Mouse (Mus musculus) stomach, embryonic 14.5 days (tissue): ENCODE measurements around the gene Cfdp1. TPM values are rescaled to one million over a fixed set of nuclear protein-coding genes. Genes with fewer than 3 reads are reported as not detected.
A peak's percentile ranks its signal among the peaks of the same experiment; 100 is the strongest.

Source experiments
- ATAC-seq: fragments of 200-750 bp; cut with Nextera tagmentation; 2 replicates; pipeline ENCODE4 v1.8.0; 2017; ENCODE audit warnings: low read depth, moderate TSS enrichment; ENCODE audit not compliant: insufficient number of reproducible peaks, insufficient read depth, low FRiP score
- H3K27ac ChIP-seq: fragments of 300-500 bp; sonication (generic); 2 replicates; pipeline ENCODE4 v1.5.1; 2014; ENCODE audit warnings: mild to moderate bottlenecking, low read length, moderate library complexity, mixed read lengths
- H3K27me3 ChIP-seq: fragments of 300-500 bp; sonication (generic); 2 replicates; pipeline ENCODE4 v1.6.1; 2014; ENCODE audit warnings: low read length, control low read depth, mixed read lengths; ENCODE audit not compliant: control insufficient read depth, insufficient read depth
- H3K36me3 ChIP-seq: fragments of 300-500 bp; sonication (generic); 2 replicates; pipeline ENCODE4 v1.6.1; 2014; ENCODE audit warnings: mild to moderate bottlenecking, control low read depth, low read length, moderate library complexity, mixed read lengths; ENCODE audit not compliant: control insufficient read depth, insufficient read depth
- H3K4me1 ChIP-seq: fragments of 300-500 bp; sonication (generic); 2 replicates; pipeline ENCODE4 v1.6.1; 2014; ENCODE audit warnings: low read length, control low read depth, mixed read lengths; ENCODE audit not compliant: control insufficient read depth, insufficient read depth
- H3K4me2 ChIP-seq: fragments of 300-500 bp; sonication (generic); replicated peaks from 2 replicates; pipeline ENCODE4 v1.6.1; 2014; ENCODE audit warnings: low read depth, low read length, control low read depth
- H3K4me3 ChIP-seq: fragments of 300-500 bp; sonication (generic); 2 replicates; pipeline ENCODE4 v1.5.1; 2014; ENCODE audit warnings: low read depth, low read length, control low read depth
- H3K9ac ChIP-seq: fragments of 300-500 bp; sonication (generic); replicated peaks from 2 replicates; pipeline ENCODE4 v1.6.1; 2014; ENCODE audit warnings: low read depth, mild to moderate bottlenecking, control low read depth, low read length, moderate library complexity, mixed read lengths
- H3K9me3 ChIP-seq: fragments of 300-500 bp; sonication (generic); 2 replicates; pipeline ENCODE4 v1.6.1; 2016; ENCODE audit warnings: low read depth, low read length, control low read depth; ENCODE audit not compliant: control insufficient read depth
- WGBS: fragments of 180-500 bp; shearing (Covaris S2); extraction: QIAGEN DNeasy Blood & Tissue Kit; methylation state at CpG from one replicate; pipeline ENCODE4 v1.1.7; 2014; 5-methylcytosine and 5-hydroxymethylcytosine counted together
- polyA plus RNA-seq: library from polyadenylated mRNA; unstranded; fragments of >200 nt; fragmentation: Nextera tagmentation; extraction: Ambion mirVana; gene quantifications from 2 replicates; pipeline ENCODE4 v1.2.1, GENCODE M21; 2014

The Cfdp1 gene
- polyA plus RNA-seq, 1 experiment from 2014 or later = 215 TPM

GRCm38 (mm10) chr8:111803362-111803761 lies 50.7 kb downstream of the Cfdp1 start:
- no peak overlapping the region for H3K4me3 ChIP-seq
- H3K9me3 ChIP-seq = no peaks in the 10 kb centered on the region
- H3K27me3 ChIP-seq = no peaks in the 10 kb centered on the region
- H3K4me1 ChIP-seq = peaks cover 17% of the 10 kb centered on the region; the same call in 1 of the 2 replicates
- H3K4me2 ChIP-seq = no peak overlapping the region
- no peak overlapping the region for H3K27ac ChIP-seq
- no peak for ATAC-seq
- 69% methylated on average over 8 of the region's 8 CpGs for WGBS
- H3K9ac ChIP-seq = no peak overlapping the region
- H3K36me3 ChIP-seq = no peaks in the 10 kb centered on the region; the same call in 1 of the 2 replicates

DNA sequence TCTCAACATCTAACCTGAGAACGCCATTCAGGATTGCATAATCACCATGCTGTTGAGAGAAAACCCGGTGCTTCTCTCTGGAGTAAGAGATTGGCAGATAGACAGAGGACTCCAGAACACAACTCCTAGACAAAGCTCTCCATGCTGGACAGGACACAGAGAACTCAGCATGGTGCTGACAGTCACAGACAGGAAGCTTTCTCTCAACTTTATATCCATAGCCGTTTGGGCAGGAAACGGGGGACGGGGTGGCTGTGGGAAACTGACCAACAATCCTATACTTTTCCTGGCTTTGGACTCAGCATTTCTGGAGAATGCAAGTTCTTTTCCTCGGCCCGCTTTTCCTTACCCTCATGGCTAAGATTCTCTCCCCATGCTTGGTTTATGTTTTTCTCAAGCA lies 51.8 kb downstream of the Cfdp1 start:
- no peaks in the 10 kb centered on the region for H3K27me3 ChIP-seq
- peaks cover 17% of the 10 kb centered on the region; the same call in 1 of the 2 replicates for H3K4me1 ChIP-seq
- H3K9me3 ChIP-seq = no peaks in the 10 kb centered on the region
- peak overlapping the region; percentile 49; the same call in 1 of the 2 replicates for H3K27ac ChIP-seq
- no peak overlapping the region for H3K9ac ChIP-seq
- no peak overlapping the region for H3K4me3 ChIP-seq
- H3K4me2 ChIP-seq = no peak overlapping the region
- no peak for ATAC-seq
- H3K36me3 ChIP-seq = peaks cover 4% of the 10 kb centered on the region; the same call in 1 of the 2 replicates
- WGBS = 75% methylated on average over 7 of the region's 7 CpGs

DNA sequence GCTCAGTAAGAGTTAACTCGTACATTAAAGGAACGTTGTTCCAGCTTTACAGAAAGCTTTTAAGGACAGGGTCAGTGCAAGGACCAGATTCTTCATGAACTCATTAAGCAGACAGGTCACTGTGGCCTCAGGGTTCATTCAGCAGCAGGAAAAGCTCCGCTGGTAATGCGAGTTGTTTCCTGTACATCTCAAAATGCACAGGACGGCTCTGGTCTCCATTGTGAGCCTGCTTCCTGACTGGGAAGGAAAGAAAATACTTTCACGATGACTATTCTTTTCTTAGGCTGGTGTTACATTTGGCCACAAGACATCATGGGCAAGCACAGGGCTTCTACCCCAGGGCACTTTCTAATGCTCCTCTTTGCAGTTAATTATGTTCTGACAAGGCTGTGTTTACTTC lies 52.6 kb downstream of the Cfdp1 start:
- Histone ChIP-seq H3K27me3 (no peaks in the 10 kb centered on the region), H3K9me3 (no peaks in the 10 kb centered on the region), H3K4me2 (no peak overlapping the region), H3K9ac (no peak overlapping the region), H3K4me3 (no peak overlapping the region), H3K4me1 (peaks cover 17% of the 10 kb centered on the region; the same call in 1 of the 2 replicates), H3K36me3 (peaks cover 4% of the 10 kb centered on the region; the same call in 1 of the 2 replicates), H3K27ac (peak overlapping the region; percentile 49)
- ATAC-seq = no peak
- 41% methylated on average over 6 of the region's 6 CpGs for WGBS

DNA sequence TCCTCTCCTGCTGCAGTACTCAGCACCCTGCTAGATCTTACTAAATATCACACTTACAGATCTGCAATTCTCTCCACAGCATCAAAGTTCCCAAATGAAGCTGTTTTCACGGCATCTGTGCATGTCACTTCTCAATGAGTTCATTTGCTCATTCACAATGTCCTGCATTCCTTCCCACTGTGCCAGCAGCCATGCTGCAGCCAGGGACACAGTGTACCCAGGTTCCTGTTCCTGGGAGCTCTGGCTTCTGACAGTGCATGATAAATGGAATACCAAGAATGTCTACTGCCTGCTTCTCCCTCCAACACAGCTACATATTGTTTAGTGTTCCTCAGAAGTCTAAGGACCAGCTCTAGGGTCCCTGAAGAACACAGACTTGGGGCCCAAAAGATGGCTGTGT lies 57.6 kb downstream of the Cfdp1 start:
- no peak for ATAC-seq
- no peak overlapping the region for H3K4me3 ChIP-seq
- WGBS = 57% methylated on average over 1 of the region's 1 CpGs

DNA sequence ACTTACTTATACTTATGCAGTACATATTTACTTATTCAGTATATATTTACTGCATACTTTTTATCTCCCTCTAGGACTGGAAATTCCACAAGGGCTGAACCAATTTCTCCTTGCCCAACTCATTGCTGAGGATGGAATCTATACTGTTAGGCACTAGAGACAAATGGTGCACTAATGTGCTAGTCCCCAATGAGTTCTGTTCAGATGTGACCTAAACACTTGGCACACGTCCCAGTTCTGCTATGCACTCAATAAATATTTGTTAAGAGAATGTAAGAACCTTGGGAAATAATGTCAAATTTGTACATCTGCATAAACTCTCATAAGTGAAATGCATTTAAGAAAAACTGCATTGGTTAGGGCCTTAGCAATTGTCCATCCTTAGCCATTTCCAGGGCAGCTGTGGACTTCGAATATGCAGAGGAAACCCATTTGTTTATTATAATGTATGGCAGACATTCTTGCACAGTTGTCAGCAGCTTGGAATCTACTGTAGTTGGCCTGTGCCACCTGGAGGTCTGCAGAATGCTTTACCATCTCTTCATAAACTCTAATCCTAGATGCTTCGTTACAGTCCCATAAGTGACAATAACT lies 60.7 kb downstream of the Cfdp1 start:
- no peak for ATAC-seq

More for the DNA sequence above, 57.6 kb downstream of the Cfdp1 start:
- H3K4me2 ChIP-seq = no peak overlapping the region
- H3K4me1 ChIP-seq = 0 out of 2 replicates have a peak, but pooled peaks cover 9% of the 10 kb centered on the region
- no peak overlapping the region for H3K27ac ChIP-seq
- no peak overlapping the region for H3K9ac ChIP-seq
- H3K36me3 ChIP-seq = peaks cover 4% of the 10 kb centered on the region; the same call in 1 of the 2 replicates
- no peaks in the 10 kb centered on the region for H3K27me3 ChIP-seq
- no peaks in the 10 kb centered on the region for H3K9me3 ChIP-seq

DNA sequence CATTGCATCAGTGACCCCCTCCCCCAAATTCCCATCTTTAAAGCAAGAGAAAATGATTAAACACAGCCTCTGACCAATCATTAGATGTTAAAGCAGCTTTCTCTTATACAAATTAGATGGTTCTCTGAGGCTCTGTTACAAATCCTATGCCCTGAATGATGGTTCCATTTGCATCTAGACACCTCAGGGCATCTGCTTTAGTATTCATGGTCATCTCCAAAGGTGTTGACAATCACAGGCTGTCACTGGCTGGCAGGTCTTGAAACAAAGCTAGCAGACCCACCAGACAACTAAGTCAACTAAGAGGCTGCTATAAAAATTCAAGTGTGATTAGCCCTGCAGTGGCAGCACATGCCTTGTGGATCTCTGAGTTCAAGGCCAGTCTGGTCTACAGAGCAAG lies 64.5 kb downstream of the Cfdp1 start:
- no peak for ATAC-seq
- Histone ChIP-seq H3K27ac (no peak overlapping the region), H3K4me1 (peaks cover 4% of the 10 kb centered on the region), H3K9ac (no peak overlapping the region), H3K36me3 (no peaks in the 10 kb centered on the region), H3K4me2 (no peak overlapping the region), H3K9me3 (no peaks in the 10 kb centered on the region), H3K27me3 (no peaks in the 10 kb centered on the region), H3K4me3 (no peak overlapping the region)

More for the DNA sequence above, 60.7 kb downstream of the Cfdp1 start:
- Histone ChIP-seq H3K9me3 (no peaks in the 10 kb centered on the region), H3K4me2 (no peak overlapping the region), H3K4me1 (no peaks in the 10 kb centered on the region), H3K9ac (no peak overlapping the region), H3K27ac (peak overlapping the region; percentile 61; the same call in 1 of the 2 replicates), H3K4me3 (no peak overlapping the region), H3K27me3 (no peaks in the 10 kb centered on the region), H3K36me3 (peaks cover 4% of the 10 kb centered on the region; the same call in 1 of the 2 replicates)
- WGBS = 41% methylated on average over 3 of the region's 3 CpGs

DNA sequence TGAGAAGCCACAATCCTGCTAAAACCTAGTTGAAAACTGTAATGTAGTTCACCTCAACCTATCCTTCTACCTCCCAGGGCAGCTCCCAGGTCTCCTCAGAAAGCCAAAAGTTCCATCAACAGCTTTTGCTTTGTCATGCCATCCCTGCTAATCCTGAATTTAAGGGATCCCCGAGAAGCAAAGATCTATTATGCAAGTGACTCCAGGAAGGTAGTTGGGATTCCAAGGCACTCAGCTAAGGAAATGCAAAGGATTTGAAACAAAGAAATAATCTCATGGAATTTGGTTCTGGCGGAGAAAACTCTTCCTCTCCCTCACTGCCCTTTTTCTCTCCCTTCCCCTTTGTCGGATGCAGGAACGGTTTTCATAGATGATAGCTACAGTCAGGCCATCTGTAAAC lies 64.9 kb downstream of the Cfdp1 start:
- ATAC-seq = no peak
- H3K4me1 ChIP-seq = peaks cover 4% of the 10 kb centered on the region
- no peak overlapping the region for H3K4me2 ChIP-seq
- H3K27ac ChIP-seq = no peak overlapping the region
- no peak overlapping the region for H3K9ac ChIP-seq
- no peaks in the 10 kb centered on the region for H3K9me3 ChIP-seq
- H3K27me3 ChIP-seq = no peaks in the 10 kb centered on the region
- no peak overlapping the region for H3K4me3 ChIP-seq
- no peaks in the 10 kb centered on the region for H3K36me3 ChIP-seq
- 53% methylated on average over 4 of the region's 4 CpGs for WGBS

- no peak overlapping the region for H3K9ac ChIP-seq
- no peaks in the 10 kb centered on the region for H3K36me3 ChIP-seq
- no peak overlapping the region for H3K4me2 ChIP-seq
- no peaks in the 10 kb centered on the region for H3K27me3 ChIP-seq
- 70% methylated on average over 3 of the region's 3 CpGs for WGBS
- H3K27ac ChIP-seq = 0 out of 2 replicates have a peak overlapping the region, but pooled peaks have one; percentile 15
- ATAC-seq = no peak
- H3K4me3 ChIP-seq = no peak overlapping the region
- peaks cover 4% of the 10 kb centered on the region for H3K4me1 ChIP-seq
- no peaks in the 10 kb centered on the region for H3K9me3 ChIP-seq
Measured at GRCm38 (mm10) chr8:111788497-111788896, 65.6 kb downstream of the Cfdp1 start.

GRCm38 (mm10) chr8:111788085-111788484 lies 66.0 kb downstream of the Cfdp1 start:
- WGBS = 73% methylated on average over 5 of the region's 5 CpGs
- no peaks in the 10 kb centered on the region for H3K36me3 ChIP-seq
- H3K9ac ChIP-seq = no peak overlapping the region
- no peaks in the 10 kb centered on the region for H3K9me3 ChIP-seq
- H3K4me2 ChIP-seq = no peak overlapping the region
- no peaks in the 10 kb centered on the region for H3K27me3 ChIP-seq
- ATAC-seq = no peak
- H3K4me3 ChIP-seq = no peak overlapping the region
- H3K4me1 ChIP-seq = peaks cover 4% of the 10 kb centered on the region
- 0 out of 2 replicates have a peak overlapping the region, but pooled peaks have one; percentile 15 for H3K27ac ChIP-seq
